Mouse (Mus musculus): Measurements from ENCODE around the gene Mbd4. TPM values are rescaled to one million over a fixed set of nuclear protein-coding genes. Genes with fewer than 3 reads are reported as not detected.

Gene Mbd4
- polyA plus RNA-seq, 1 experiment from 2014 or later = 9.3 TPM

DNA sequence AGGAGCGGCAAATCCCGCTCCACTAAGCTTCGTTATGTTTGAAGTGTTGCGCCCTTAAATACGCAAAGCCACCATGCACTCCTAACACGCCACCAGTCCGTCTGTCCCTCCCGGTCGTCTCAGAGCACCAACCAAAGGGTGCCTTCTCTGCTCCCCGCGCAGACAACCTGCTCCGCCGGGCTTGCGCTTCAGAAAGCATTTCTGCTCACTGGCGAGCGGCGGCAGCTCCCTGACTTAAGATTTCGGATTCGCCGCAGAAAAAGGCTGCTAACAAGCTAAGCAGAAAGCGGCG lies 45.0 kb downstream of the Mbd4 start:
- Histone ChIP-seq H3K36me3 (ENCODE audit: control insufficient read depth, insufficient read depth) (peaks cover 29% of the 10 kb centered on the region), H3K27ac (ENCODE audit: low read length) (peak overlapping the region; percentile 79), H3K27me3 (ENCODE audit: control insufficient read depth, insufficient read depth, low read depth, low read length) (no peaks in the 10 kb centered on the region), H3K9ac (ENCODE audit: low read depth, low read length) (peak overlapping the region; percentile 95), H3K4me2 (ENCODE audit: low read depth, low read length) (peak overlapping the region; percentile 82), H3K9me3 (replicated peaks; ENCODE audit: control insufficient read depth, low read length) (no peaks in the 10 kb centered on the region), H3K4me3 (ENCODE audit: low read depth, low read length) (peak overlapping the region; percentile 94), H3K4me1 (ENCODE audit: control insufficient read depth, low read depth, low read length) (peaks cover 24% of the 10 kb centered on the region)
- under 1% methylated on average over 22 of the region's 22 CpGs for WGBS (ENCODE audit: insufficient replicate concordance)
- ATAC-seq (ENCODE audit: low read depth) = peak; percentile 15; the same call in 1 of the 2 replicates

DNA sequence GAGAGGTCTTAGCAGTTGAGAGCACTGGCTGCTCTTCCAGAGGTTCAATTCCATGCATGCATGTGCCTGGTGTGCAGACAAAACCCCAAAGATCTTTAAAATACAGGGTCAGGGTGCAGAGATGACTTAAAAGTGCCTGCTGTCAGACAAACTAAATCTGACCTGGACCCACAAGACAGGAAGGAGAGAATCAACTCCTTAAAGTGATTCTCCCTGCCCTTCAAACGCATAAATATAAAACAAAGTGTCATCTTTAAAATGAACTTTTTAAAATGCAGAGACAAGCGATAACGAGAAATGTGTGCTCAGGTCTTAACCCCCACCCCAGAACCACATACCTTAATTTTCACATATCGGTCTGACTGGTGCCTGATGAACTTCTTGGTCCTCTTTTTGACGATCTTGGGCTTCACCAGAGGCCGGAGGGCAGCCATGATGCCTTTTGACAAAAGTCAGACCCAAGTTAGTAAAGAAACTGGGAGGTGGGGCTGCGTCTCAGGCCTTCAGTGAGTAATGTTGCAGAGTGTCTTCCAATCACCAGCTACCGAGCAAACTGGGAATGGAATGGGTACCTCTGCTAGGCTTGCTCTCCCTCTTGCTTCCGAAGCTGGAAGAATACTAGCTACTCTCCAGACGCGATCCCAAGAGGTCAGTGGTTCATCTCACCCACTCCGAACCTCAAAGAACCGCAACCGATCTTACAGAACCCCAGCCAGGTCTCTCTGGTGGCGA lies 45.5 kb downstream of the Mbd4 start:
- Histone ChIP-seq H3K9me3 (replicated peaks; ENCODE audit: control insufficient read depth, low read length) (no peaks in the 10 kb centered on the region), H3K36me3 (ENCODE audit: control insufficient read depth, insufficient read depth) (peaks cover 29% of the 10 kb centered on the region), H3K9ac (ENCODE audit: low read depth, low read length) (peak overlapping the region; percentile 95), H3K4me1 (ENCODE audit: control insufficient read depth, low read depth, low read length) (peaks cover 24% of the 10 kb centered on the region), H3K27ac (ENCODE audit: low read length) (peak overlapping the region; percentile 79), H3K27me3 (ENCODE audit: control insufficient read depth, insufficient read depth, low read depth, low read length) (no peaks in the 10 kb centered on the region), H3K4me2 (ENCODE audit: low read depth, low read length) (peak overlapping the region; percentile 82), H3K4me3 (ENCODE audit: low read depth, low read length) (peak overlapping the region; percentile 94)
- no peak for ATAC-seq (ENCODE audit: low read depth)
- 1% methylated on average over 15 of the region's 15 CpGs for WGBS (ENCODE audit: insufficient replicate concordance)

GRCm38 (mm10) chr6:115804432-115805192 lies 48.6 kb downstream of the Mbd4 start:
- H3K9ac ChIP-seq (ENCODE audit: low read depth, low read length) = no peak overlapping the region
- no peaks in the 10 kb centered on the region for H3K27me3 ChIP-seq (ENCODE audit: control insufficient read depth, insufficient read depth, low read depth, low read length)
- H3K9me3 ChIP-seq (replicated peaks; ENCODE audit: control insufficient read depth, low read length) = no peaks in the 10 kb centered on the region
- 59% methylated on average over 10 of the region's 10 CpGs for WGBS (ENCODE audit: insufficient replicate concordance)
- H3K4me2 ChIP-seq (ENCODE audit: low read depth, low read length) = no peak overlapping the region
- no peak overlapping the region for H3K4me3 ChIP-seq (ENCODE audit: low read depth, low read length)
- ATAC-seq (ENCODE audit: low read depth) = no peak
- H3K36me3 ChIP-seq (ENCODE audit: control insufficient read depth, insufficient read depth) = peaks cover 34% of the 10 kb centered on the region
- H3K4me1 ChIP-seq (ENCODE audit: control insufficient read depth, low read depth, low read length) = peaks cover 24% of the 10 kb centered on the region
- no peak overlapping the region for H3K27ac ChIP-seq (ENCODE audit: low read length)

- no peak overlapping the region for H3K9ac ChIP-seq (ENCODE audit: low read depth, low read length)
- peaks cover 34% of the 10 kb centered on the region for H3K36me3 ChIP-seq (ENCODE audit: control insufficient read depth, insufficient read depth)
- H3K4me1 ChIP-seq (ENCODE audit: control insufficient read depth, low read depth, low read length) = peaks cover 21% of the 10 kb centered on the region
- WGBS (ENCODE audit: insufficient replicate concordance) = 43% methylated on average over 16 of the region's 16 CpGs
- H3K9me3 ChIP-seq (replicated peaks; ENCODE audit: control insufficient read depth, low read length) = no peaks in the 10 kb centered on the region
- no peaks in the 10 kb centered on the region for H3K27me3 ChIP-seq (ENCODE audit: control insufficient read depth, insufficient read depth, low read depth, low read length)
- H3K27ac ChIP-seq (ENCODE audit: low read length) = no peak overlapping the region
- no peak overlapping the region for H3K4me3 ChIP-seq (ENCODE audit: low read depth, low read length)
- no peak for ATAC-seq (ENCODE audit: low read depth)
- H3K4me2 ChIP-seq (ENCODE audit: low read depth, low read length) = no peak overlapping the region
Observed at GRCm38 (mm10) chr6:115803541-115804382, 49.4 kb downstream of the Mbd4 start.

GRCm38 (mm10) chr6:115801811-115802210 lies 51.4 kb downstream of the Mbd4 start:
- no peak for ATAC-seq (ENCODE audit: low read depth)
- no peak overlapping the region for H3K9ac ChIP-seq (ENCODE audit: low read depth, low read length)
- H3K27me3 ChIP-seq (ENCODE audit: control insufficient read depth, insufficient read depth, low read depth, low read length) = no peaks in the 10 kb centered on the region
- no peak overlapping the region for H3K4me3 ChIP-seq (ENCODE audit: low read depth, low read length)
- 74% methylated on average over 3 of the region's 3 CpGs for WGBS (ENCODE audit: insufficient replicate concordance)
- peaks cover 28% of the 10 kb centered on the region for H3K36me3 ChIP-seq (ENCODE audit: control insufficient read depth, insufficient read depth)
- no peak overlapping the region for H3K27ac ChIP-seq (ENCODE audit: low read length)
- peaks cover 12% of the 10 kb centered on the region for H3K4me1 ChIP-seq (ENCODE audit: control insufficient read depth, low read depth, low read length)
- no peaks in the 10 kb centered on the region for H3K9me3 ChIP-seq (replicated peaks; ENCODE audit: control insufficient read depth, low read length)
- H3K4me2 ChIP-seq (ENCODE audit: low read depth, low read length) = no peak overlapping the region

DNA sequence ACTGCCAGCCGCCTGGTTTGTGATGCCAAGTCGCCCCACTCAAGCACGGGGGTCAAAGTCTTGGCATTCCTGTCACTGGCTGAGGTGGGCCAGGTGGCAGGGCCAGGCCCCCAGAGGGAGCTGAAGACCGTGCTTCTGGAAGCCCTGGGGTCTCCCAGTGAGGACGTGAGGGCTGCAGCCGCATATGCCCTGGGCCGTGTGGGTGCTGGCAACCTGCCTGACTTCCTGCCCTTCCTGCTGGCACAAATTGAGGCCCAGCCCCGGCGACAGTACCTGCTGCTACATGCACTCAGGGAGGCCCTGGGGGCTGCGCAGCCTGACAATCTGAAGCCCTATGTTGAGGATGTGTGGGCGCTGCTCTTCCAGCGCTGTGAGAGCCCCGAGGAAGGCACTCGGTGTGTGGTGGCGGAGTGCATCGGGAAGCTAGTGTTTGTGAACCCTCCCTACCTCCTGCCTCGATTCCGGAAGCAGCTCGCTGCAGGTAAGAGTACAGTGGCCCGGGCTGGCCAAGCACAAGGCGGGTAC lies 60.4 kb downstream of the Mbd4 start:
- Histone ChIP-seq H3K4me3 (ENCODE audit: low read depth, low read length) (no peak overlapping the region), H3K4me1 (ENCODE audit: control insufficient read depth, low read depth, low read length) (no peaks in the 10 kb centered on the region), H3K9ac (ENCODE audit: low read depth, low read length) (no peak overlapping the region), H3K27me3 (ENCODE audit: control insufficient read depth, insufficient read depth, low read depth, low read length) (no peaks in the 10 kb centered on the region), H3K36me3 (ENCODE audit: control insufficient read depth, insufficient read depth) (no peaks in the 10 kb centered on the region; the same call in none of the 2 replicates), H3K9me3 (replicated peaks; ENCODE audit: control insufficient read depth, low read length) (no peaks in the 10 kb centered on the region), H3K4me2 (ENCODE audit: low read depth, low read length) (no peak overlapping the region), H3K27ac (ENCODE audit: low read length) (no peak overlapping the region)
- WGBS (ENCODE audit: insufficient replicate concordance) = 87% methylated on average over 21 of the region's 21 CpGs
- ATAC-seq (ENCODE audit: low read depth) = no peak

DNA sequence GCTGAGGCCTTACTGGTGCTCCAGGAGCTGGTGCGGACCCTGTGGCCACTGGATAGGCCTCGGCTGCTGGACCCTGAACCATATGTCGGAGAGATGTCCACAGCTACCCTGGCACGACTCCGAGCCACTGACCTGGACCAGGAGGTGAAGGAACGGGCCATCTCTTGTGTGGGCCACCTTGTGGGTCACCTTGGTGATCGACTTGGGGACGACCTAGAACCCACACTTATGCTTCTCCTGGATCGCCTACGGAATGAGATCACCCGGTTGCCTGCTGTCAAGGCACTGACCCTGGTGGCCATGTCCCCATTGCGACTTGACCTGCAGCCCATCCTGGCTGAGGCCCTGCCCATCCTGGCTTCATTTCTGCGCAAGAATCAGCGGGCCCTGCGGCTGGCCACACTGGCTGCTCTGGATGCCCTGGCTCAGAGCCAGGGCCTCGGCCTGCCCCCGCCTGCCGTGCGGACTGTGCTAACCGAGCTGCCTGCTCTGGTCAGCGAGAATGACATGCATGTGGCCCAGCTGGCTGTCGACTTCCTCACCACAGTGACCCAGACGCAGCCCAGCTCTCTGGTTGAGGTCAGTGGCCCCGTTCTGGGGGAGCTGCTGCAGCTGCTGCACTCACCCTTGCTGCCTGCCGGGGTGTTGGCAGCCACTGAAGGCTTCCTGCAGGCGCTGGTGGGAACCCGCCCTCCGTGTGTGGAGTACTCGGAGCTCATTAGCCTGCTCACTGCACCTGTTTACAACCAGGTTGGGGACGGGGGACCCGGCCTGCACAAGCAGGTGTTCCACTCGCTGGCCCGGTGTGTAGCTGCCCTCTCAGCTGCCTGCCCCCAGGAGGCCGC lies 61.1 kb downstream of the Mbd4 start:
- peak; percentile 30 for ATAC-seq (ENCODE audit: low read depth)
- H3K27me3 ChIP-seq (ENCODE audit: control insufficient read depth, insufficient read depth, low read depth, low read length) = no peaks in the 10 kb centered on the region
- no peaks in the 10 kb centered on the region for H3K9me3 ChIP-seq (replicated peaks; ENCODE audit: control insufficient read depth, low read length)
- H3K36me3 ChIP-seq (ENCODE audit: control insufficient read depth, insufficient read depth) = no peaks in the 10 kb centered on the region; the same call in none of the 2 replicates
- WGBS (ENCODE audit: insufficient replicate concordance) = 78% methylated on average over 34 of the region's 34 CpGs
- no peak overlapping the region for H3K4me2 ChIP-seq (ENCODE audit: low read depth, low read length)
- no peaks in the 10 kb centered on the region for H3K4me1 ChIP-seq (ENCODE audit: control insufficient read depth, low read depth, low read length)
- H3K4me3 ChIP-seq (ENCODE audit: low read depth, low read length) = no peak overlapping the region
- H3K9ac ChIP-seq (ENCODE audit: low read depth, low read length) = no peak overlapping the region
- H3K27ac ChIP-seq (ENCODE audit: low read length) = no peak overlapping the region

DNA sequence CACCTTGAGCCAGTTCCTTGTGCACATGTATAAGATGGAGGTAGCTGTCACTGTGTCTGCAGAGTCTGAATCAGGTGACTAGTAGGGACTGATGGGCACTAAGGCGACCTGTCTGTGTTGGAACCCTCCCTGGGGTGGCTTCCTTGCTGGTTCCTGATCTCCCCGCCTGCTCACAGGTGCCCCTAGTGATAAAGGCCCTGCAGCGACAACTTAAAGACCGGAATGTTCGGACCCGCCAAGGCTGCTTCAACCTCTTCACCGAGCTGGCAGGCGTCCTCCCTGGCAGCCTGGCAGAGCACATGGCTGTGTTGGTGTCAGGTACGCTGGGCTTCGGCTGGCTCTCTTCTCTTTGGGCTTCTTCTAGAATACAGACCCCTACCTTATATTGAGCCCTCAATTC lies 62.2 kb downstream of the Mbd4 start:
- Histone ChIP-seq H3K4me3 (ENCODE audit: low read depth, low read length) (no peak overlapping the region), H3K4me2 (ENCODE audit: low read depth, low read length) (no peak overlapping the region), H3K27me3 (ENCODE audit: control insufficient read depth, insufficient read depth, low read depth, low read length) (no peaks in the 10 kb centered on the region), H3K9ac (ENCODE audit: low read depth, low read length) (no peak overlapping the region), H3K9me3 (replicated peaks; ENCODE audit: control insufficient read depth, low read length) (no peaks in the 10 kb centered on the region), H3K27ac (ENCODE audit: low read length) (no peak overlapping the region), H3K36me3 (ENCODE audit: control insufficient read depth, insufficient read depth) (no peaks in the 10 kb centered on the region; the same call in none of the 2 replicates), H3K4me1 (ENCODE audit: control insufficient read depth, low read depth, low read length) (no peaks in the 10 kb centered on the region)
- 77% methylated on average over 10 of the region's 10 CpGs for WGBS (ENCODE audit: insufficient replicate concordance)
- no peak for ATAC-seq (ENCODE audit: low read depth)
